Mouse (Mus musculus): ENCODE measurements around the gene Chp1. TPM values are rescaled to one million over a fixed set of nuclear protein-coding genes. Genes with fewer than 3 reads are reported as not detected.
"Not testable (repeated sequence)": the region's sequence is repeated elsewhere in the genome, so short reads cannot be mapped to it uniquely, and the experiment has no call there.

The Chp1 gene
- total RNA-seq, 2 experiments from 2014 or later: 183 to 190 TPM

GRCm38 (mm10) chr2:119619002-119619401 is 71.5 kb downstream of the Chp1 start:
- DNase-seq (ENCODE audit: low spot score in 2 of 2): not testable (repeated sequence)

GRCm38 (mm10) chr2:119621302-119621701 is 73.8 kb downstream of the Chp1 start:
- no peak for DNase-seq (ENCODE audit: low spot score in 2 of 2)

Other genes starting within 250 kb of the Chp1 start
- gene Dll4, start 221.9 kb upstream of the Chp1 start, total RNA-seq (2021): 1 to 10 TPM; 1.6 to 2.3 TPM
- 1 to 10 TPM; 7.7 to 9.2 TPM for gene Chac1, start 196.5 kb upstream of the Chp1 start, total RNA-seq (2021)
- 10 to 100 TPM; 21.6 to 21.7 TPM for gene Ino80, start 70.0 kb upstream of the Chp1 start, total RNA-seq (2021)
- gene Exd1, start 70 bp upstream of the Chp1 start, total RNA-seq (2021): under 1 TPM; 0.63 to 0.74 TPM
- gene Nusap1, start 70.6 kb downstream of the Chp1 start, total RNA-seq (2021): under 1 TPM; 0.28 to 0.70 TPM
- gene Oip5, start 70.8 kb downstream of the Chp1 start, total RNA-seq (2021): under 1 TPM; 0.33 to 0.53 TPM
- gene Ndufaf1, start 115.1 kb downstream of the Chp1 start, total RNA-seq (2021): 10 to 100 TPM; 29.8 to 31.9 TPM
- 10 to 100 TPM; 53.3 to 61.3 TPM for gene Rtf1, start 127.4 kb downstream of the Chp1 start, total RNA-seq (2021)
- gene Itpka, start 194.6 kb downstream of the Chp1 start, total RNA-seq (2021): 100 to 1,000 TPM; 179 to 201 TPM
- gene Ltk, start 212.7 kb downstream of the Chp1 start, total RNA-seq (2021): 10 to 100 TPM; 21.4 to 22.9 TPM
- gene Rpap1, start 239.8 kb downstream of the Chp1 start, total RNA-seq (2021): 10 to 100 TPM; 17.8 to 20.5 TPM